Mouse (Mus musculus): ENCODE measurements around the gene Ttyh3.

GRCm38 (mm10) chr5:140646171-140646570, 2.7 kb downstream of the Ttyh3 start:
- TF ChIP-seq CTCF (IDR thresholded peaks at IDR 0.05; ENCODE audit: borderline replicate concordance, control insufficient read depth, extremely low read depth, insufficient read depth, low read length, poor library complexity) (no peak), POLR2A (IDR thresholded peaks at IDR 0.05; ENCODE audit: control insufficient read depth, extremely low read depth, insufficient read depth, low read length, poor library complexity) (no peak)

Data from thymus, adult 2 months (tissue).